Mouse (Mus musculus) adrenal gland, adult 2 months (tissue): Measurements from ENCODE around the gene Tenm2. TPM values are rescaled to one million over a fixed set of nuclear protein-coding genes. Genes with fewer than 3 reads are reported as not detected.

Experiments
- DNase-seq: peaks from one replicate; pipeline ENCODE4 v3.0.0; 2021
- polyA plus RNA-seq: library from polyadenylated mRNA; depleted of rRNA; stranded (reverse); fragments of >200 nt; gene quantifications from 2 replicates; pipeline ENCODE4 v1.2.3, GENCODE M21; 2012
- total RNA-seq, 2 experiments: library from RNA; stranded (reverse); gene quantifications; 2 replicates each; pipeline ENCODE4 v1.2.3; 2021

The Tenm2 gene
- total and polyA plus RNA-seq, 3 experiments = 0.08 to 0.86 (median 0.23) TPM

DNA sequence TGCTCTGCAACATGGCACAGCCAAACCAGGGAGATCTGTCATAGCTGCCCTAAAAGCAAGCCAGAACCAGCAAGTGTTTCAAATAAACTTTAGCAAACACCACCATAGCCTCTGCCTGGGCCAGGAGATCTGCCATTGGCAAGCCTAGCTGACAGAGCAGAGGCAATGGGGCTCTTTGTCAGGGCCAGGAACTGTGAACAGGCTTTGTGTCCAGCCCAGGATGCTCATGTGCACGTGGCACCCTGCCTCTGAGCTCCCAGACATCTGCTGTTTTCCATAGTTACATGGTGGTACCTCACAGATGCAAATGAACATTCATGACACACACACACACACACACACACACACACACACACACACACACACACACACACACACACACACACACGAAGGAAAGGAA is 963.6 kb downstream of the Tenm2 start:
- no peak for DNase-seq

DNA sequence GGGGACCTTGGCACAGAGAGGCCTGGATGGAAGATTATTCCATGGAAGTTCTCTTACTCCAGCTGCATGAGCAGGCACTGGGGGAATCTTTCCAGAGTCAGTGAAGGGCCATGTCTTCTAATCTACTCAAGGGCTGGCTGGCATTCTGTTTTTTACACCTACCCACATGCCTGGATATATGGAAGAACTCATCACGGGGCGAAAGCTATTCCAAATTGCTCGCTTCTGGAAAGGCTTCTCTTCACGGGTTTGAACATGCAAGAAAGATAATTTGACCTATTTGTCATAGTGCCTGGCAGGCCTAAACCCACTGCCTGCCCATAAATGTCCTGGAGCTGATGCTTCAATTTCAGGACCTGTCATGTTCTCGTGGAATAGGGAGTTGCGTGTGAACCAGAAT is 965.8 kb downstream of the Tenm2 start:
- no peak for DNase-seq

DNA sequence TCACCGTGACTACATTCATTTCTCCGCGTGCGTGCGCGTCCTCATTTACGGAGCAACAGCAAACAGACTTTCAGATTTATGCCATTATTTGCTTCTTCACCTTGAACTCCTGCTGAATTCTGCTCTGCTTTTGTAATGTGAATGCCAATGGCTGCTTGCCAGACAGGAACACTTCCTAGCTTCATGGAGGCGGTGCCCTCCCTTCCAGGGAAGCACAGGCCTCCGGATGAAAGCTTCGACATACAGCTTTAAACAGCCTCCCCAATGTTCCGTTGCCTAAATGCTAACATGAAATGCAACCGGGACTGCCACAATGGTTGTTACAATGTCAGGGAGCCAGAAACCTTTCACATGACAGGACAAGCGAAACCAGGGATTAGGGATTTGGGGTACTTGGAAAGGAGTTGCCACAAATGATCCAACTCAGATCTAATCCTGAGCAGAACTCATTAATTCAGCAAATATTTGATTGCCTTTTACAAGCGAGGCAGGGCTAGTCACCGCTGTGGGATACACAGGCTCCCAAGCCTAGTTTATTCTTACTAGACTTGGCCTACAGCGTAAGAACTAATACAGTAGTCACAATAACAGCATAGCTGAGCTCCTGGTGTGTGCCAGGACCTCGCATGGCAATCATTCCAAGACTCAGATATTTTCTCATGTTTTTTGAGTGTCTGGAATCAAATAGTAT is 970.8 kb downstream of the Tenm2 start:
- peak; percentile 61 for DNase-seq

GRCm38 (mm10) chr11:36263840-36264239 is 971.9 kb downstream of the Tenm2 start:
- DNase-seq = no peak

- no peak for DNase-seq
These were observed 978.6 kb downstream of the Tenm2 start for GRCm38 (mm10) chr11:36257187-36257586.

- DNase-seq = no peak
These were observed 979.0 kb downstream of the Tenm2 start for GRCm38 (mm10) chr11:36256747-36257146.

- no peak for DNase-seq
These were observed 981.7 kb downstream of the Tenm2 start for GRCm38 (mm10) chr11:36254019-36254418.

DNA sequence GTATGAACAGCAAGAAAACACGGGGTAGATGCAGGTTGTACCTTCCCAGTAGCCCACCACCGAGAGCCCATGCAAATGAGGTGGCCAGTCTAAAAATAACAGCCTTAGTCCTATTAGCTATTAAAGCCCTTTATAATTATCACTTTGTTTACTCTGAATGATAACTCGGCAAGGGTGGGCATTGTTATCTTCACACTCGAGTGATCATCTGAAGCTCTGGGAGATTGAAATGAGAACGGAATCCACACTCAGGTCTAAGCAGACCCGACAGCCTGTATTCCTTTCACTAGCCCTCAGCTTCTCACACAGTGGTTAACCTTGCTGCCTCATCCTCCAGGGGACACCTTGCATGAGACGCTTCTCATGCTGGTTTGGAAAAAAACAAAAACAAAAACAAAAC is 985.7 kb downstream of the Tenm2 start:
- no peak for DNase-seq

GRCm38 (mm10) chr11:36246152-36246551 is 989.6 kb downstream of the Tenm2 start:
- no peak for DNase-seq

- no peak for DNase-seq
These were observed 991.3 kb downstream of the Tenm2 start for GRCm38 (mm10) chr11:36244491-36244882.

GRCm38 (mm10) chr11:36243747-36244490 is 991.8 kb downstream of the Tenm2 start:
- DNase-seq = no peak

GRCm38 (mm10) chr11:36238890-36239289 is 996.9 kb downstream of the Tenm2 start:
- no peak for DNase-seq

DNA sequence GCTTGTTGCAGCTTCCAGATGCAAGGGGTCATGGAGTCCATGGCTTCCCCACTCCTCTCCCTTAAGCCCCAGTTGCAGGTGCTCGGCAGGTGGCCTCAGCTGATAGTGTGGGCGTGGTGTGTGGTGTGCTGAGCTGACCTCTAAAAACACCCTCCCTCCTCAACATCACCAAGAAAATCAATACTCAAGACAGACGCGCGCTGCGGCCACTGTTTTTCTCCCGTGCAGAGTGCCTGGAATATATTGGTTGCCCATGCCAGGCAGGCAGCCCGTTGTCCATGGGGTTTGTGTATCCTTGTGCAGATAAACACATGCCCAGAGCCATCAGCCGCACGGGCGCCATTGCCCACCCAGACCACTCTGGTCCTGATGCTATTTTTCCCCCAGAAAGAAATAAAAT is 1007.1 kb downstream of the Tenm2 start:
- no peak for DNase-seq

DNA sequence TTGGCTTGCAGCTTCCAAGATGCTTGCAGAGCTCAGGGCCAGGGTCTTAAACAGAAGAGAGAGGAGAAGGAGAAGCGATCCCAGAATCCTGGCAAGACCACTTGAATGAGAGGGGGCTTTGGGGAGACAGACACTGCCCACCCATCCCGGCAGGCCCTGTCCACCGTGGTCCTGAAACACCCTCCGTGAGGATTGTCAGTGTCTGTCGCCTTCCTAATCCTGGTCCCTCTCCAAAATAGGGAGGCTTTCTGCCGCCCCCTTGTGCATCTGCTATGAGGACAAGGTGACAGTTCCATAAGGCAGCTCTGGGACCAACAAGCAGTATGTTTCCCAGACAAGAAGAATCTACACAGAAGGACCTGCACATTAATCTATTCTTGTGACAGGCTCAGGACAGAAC is 1007.6 kb downstream of the Tenm2 start:
- DNase-seq = no peak

DNA sequence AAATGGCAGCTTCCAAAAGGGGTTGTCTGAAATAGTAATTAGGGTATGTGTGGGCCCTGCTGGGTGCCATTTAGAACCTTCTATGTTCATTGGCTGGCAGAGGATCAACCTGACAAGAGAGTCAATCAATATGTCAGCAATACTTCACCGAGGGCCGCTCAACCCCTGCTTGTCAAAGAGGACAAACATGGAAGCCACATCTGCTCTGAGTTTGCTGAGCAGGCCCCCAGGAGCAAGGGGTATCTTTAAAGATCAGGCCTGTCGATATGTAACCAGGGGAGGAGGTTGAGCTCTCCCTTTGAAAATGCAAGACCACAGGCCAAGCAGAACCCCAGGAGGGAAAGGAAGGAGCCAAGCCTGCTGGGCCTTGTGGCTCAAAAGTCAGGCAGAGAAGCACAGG is 1009.7 kb downstream of the Tenm2 start:
- no peak for DNase-seq

- DNase-seq = no peak
These were observed 1011.9 kb downstream of the Tenm2 start for GRCm38 (mm10) chr11:36223716-36224439.

- no peak for DNase-seq
These were observed 1013.7 kb downstream of the Tenm2 start for GRCm38 (mm10) chr11:36222071-36222470.

DNA sequence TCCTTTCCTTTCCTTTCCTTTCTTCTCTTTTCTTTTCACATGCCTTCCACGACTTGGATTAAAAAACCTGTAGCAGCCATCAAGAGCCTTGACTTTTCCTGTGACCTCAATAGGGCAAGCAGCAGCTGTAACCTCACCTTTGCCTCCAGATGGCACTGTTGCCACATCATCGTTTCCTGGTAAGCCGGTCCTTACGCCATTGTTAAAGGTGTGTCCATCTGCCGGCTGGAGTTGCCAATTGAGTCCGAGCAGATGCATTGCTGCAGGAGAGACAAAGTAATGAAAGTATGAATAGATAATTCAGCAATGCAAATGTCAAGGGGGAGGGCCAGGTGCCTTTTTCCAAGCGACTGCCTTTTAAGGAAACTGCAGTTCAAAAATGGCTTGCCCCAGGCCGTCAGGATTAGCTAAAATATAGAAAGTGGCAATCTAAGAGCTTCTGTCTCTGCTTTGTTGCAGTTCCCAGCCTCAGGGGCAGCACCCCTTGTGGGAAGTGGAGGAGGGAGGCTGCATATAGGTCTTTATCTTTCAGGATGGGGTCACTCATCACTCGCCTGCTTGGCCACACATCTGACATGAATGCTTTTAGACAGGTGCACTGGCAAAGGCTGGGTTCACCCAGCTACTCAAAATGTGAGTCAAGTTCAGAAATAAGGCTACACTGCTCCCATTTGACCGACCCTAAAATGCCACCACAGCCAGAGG is 1014.3 kb downstream of the Tenm2 start:
- peak; percentile 84 for DNase-seq

- no peak for DNase-seq
These were observed 1015.1 kb downstream of the Tenm2 start for GRCm38 (mm10) chr11:36220651-36221050.

DNA sequence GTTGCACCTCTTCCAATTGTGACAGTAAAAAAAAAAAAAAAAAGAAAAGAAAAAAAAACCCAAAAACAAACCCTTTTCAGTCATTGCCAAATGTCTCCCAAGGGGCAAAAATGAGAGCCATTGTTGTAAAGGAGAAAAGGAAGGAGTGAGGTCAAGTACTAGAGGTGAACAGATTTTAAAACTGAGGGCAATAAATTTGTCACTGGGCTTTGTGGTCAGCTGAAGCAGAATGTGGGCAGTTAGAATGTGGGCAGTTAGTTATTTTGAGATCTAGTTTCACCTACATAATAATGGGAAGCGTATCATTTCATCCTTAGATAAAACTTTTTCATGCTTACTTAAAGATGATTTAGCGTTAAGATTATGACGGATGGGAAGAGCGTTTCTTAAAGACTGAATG is 1016.2 kb downstream of the Tenm2 start:
- no peak for DNase-seq

DNA sequence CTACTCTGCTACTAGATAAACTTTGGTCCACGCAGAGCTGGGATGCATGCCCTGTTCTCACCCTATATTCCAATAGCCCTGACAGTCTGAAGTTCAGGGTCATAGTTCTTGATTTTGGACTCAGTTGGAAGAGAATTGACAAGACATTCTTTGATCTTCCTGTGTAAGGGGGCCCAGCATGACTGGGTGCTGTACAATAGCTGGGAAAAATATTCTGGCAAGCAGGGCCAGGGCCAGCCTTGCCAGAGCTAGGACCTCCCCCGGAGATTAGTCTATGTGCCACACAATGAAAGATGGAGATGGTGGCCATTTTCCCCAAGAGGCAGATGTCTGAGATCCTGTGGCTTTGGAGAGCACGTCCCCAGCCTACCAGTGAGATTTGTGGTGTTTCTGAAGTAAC is 1021.2 kb downstream of the Tenm2 start:
- no peak for DNase-seq

GRCm38 (mm10) chr11:36204381-36204780 is 1031.4 kb downstream of the Tenm2 start:
- DNase-seq = no peak
